Mouse (Mus musculus): ENCODE data around the gene Pax3. TPM values are rescaled to one million over a fixed set of nuclear protein-coding genes. Genes with fewer than 3 reads are reported as not detected.

The Pax3 gene
- polyA plus RNA-seq, 1 experiment: 0.37 TPM

- H3K27me3 ChIP-seq (ENCODE audit: control insufficient read depth, insufficient read depth, low read length): peaks cover 2% of the 10 kb centered on the region
- H3K4me1 ChIP-seq (ENCODE audit: control insufficient read depth, insufficient read depth, low read length): peaks cover 6% of the 10 kb centered on the region
- TF ChIP-seq POLR2A (IDR thresholded peaks at IDR 0.05; ENCODE audit: control insufficient read depth, low read depth, low read length) (no peak), CTCF (IDR thresholded peaks at IDR 0.05; ENCODE audit: control insufficient read depth, insufficient read depth, insufficient replicate concordance, low read depth, low read length) (no peak)
- H3K27ac ChIP-seq (ENCODE audit: control insufficient read depth, insufficient read depth, low read depth, low read length): no peak overlapping the region
- H3K4me3 ChIP-seq (ENCODE audit: control insufficient read depth, low read depth, low read length): no peak overlapping the region
- no peaks in the 10 kb centered on the region for H3K36me3 ChIP-seq (ENCODE audit: control insufficient read depth, insufficient read depth, low read length)
Measured at GRCm38 (mm10) chr1:78204341-78204740, 7.4 kb upstream of the Pax3 start.

GRCm38 (mm10) chr1:78203622-78204211 lies 6.8 kb upstream of the Pax3 start:
- Histone ChIP-seq H3K27me3 (ENCODE audit: control insufficient read depth, insufficient read depth, low read length) (peaks cover 2% of the 10 kb centered on the region), H3K4me1 (ENCODE audit: control insufficient read depth, insufficient read depth, low read length) (peaks cover 6% of the 10 kb centered on the region), H3K27ac (ENCODE audit: control insufficient read depth, insufficient read depth, low read depth, low read length) (no peak overlapping the region), H3K4me3 (ENCODE audit: control insufficient read depth, low read depth, low read length) (no peak overlapping the region), H3K36me3 (ENCODE audit: control insufficient read depth, insufficient read depth, low read length) (no peaks in the 10 kb centered on the region)
- TF ChIP-seq CTCF (IDR thresholded peaks at IDR 0.05; ENCODE audit: control insufficient read depth, insufficient read depth, insufficient replicate concordance, low read depth, low read length) (no peak), POLR2A (IDR thresholded peaks at IDR 0.05; ENCODE audit: control insufficient read depth, low read depth, low read length) (no peak)

GRCm38 (mm10) chr1:78203086-78203614 lies 6.2 kb upstream of the Pax3 start:
- Histone ChIP-seq H3K36me3 (ENCODE audit: control insufficient read depth, insufficient read depth, low read length) (no peaks in the 10 kb centered on the region), H3K4me1 (ENCODE audit: control insufficient read depth, insufficient read depth, low read length) (peaks cover 6% of the 10 kb centered on the region), H3K27ac (ENCODE audit: control insufficient read depth, insufficient read depth, low read depth, low read length) (no peak overlapping the region), H3K4me3 (ENCODE audit: control insufficient read depth, low read depth, low read length) (no peak overlapping the region), H3K27me3 (ENCODE audit: control insufficient read depth, insufficient read depth, low read length) (peaks cover 2% of the 10 kb centered on the region)
- TF ChIP-seq CTCF (IDR thresholded peaks at IDR 0.05; ENCODE audit: control insufficient read depth, insufficient read depth, insufficient replicate concordance, low read depth, low read length): no peak
- no peak for TF ChIP-seq POLR2A (IDR thresholded peaks at IDR 0.05; ENCODE audit: control insufficient read depth, low read depth, low read length)

- H3K4me3 ChIP-seq (ENCODE audit: control insufficient read depth, low read depth, low read length): no peak overlapping the region
Measured at GRCm38 (mm10) chr1:78202466-78203085, 5.6 kb upstream of the Pax3 start.

GRCm38 (mm10) chr1:78201251-78202010 lies 4.5 kb upstream of the Pax3 start:
- H3K4me3 ChIP-seq (ENCODE audit: control insufficient read depth, low read depth, low read length): no peak overlapping the region
- H3K27me3 ChIP-seq (ENCODE audit: control insufficient read depth, insufficient read depth, low read length): peaks cover 9% of the 10 kb centered on the region
- TF ChIP-seq POLR2A (IDR thresholded peaks at IDR 0.05; ENCODE audit: control insufficient read depth, low read depth, low read length) (no peak), CTCF (IDR thresholded peaks at IDR 0.05; ENCODE audit: control insufficient read depth, insufficient read depth, insufficient replicate concordance, low read depth, low read length) (no peak)
- H3K4me1 ChIP-seq (ENCODE audit: control insufficient read depth, insufficient read depth, low read length): peaks cover 10% of the 10 kb centered on the region
- no peak overlapping the region for H3K27ac ChIP-seq (ENCODE audit: control insufficient read depth, insufficient read depth, low read depth, low read length)
- no peaks in the 10 kb centered on the region for H3K36me3 ChIP-seq (ENCODE audit: control insufficient read depth, insufficient read depth, low read length)

More at GRCm38 (mm10) chr1:78202466-78203085, 5.6 kb upstream of the Pax3 start:
- Histone ChIP-seq H3K27me3 (ENCODE audit: control insufficient read depth, insufficient read depth, low read length) (peaks cover 2% of the 10 kb centered on the region), H3K36me3 (ENCODE audit: control insufficient read depth, insufficient read depth, low read length) (no peaks in the 10 kb centered on the region), H3K4me1 (ENCODE audit: control insufficient read depth, insufficient read depth, low read length) (peaks cover 6% of the 10 kb centered on the region), H3K27ac (ENCODE audit: control insufficient read depth, insufficient read depth, low read depth, low read length) (no peak overlapping the region)
- no peak for TF ChIP-seq POLR2A (IDR thresholded peaks at IDR 0.05; ENCODE audit: control insufficient read depth, low read depth, low read length)

- H3K4me3 ChIP-seq (ENCODE audit: control insufficient read depth, low read depth, low read length): no peak overlapping the region
- no peak overlapping the region for H3K27ac ChIP-seq (ENCODE audit: control insufficient read depth, insufficient read depth, low read depth, low read length)
- no peaks in the 10 kb centered on the region for H3K36me3 ChIP-seq (ENCODE audit: control insufficient read depth, insufficient read depth, low read length)
- TF ChIP-seq POLR2A (IDR thresholded peaks at IDR 0.05; ENCODE audit: control insufficient read depth, low read depth, low read length): no peak
- no peak for TF ChIP-seq CTCF (IDR thresholded peaks at IDR 0.05; ENCODE audit: control insufficient read depth, insufficient read depth, insufficient replicate concordance, low read depth, low read length)
- peaks cover 11% of the 10 kb centered on the region for H3K27me3 ChIP-seq (ENCODE audit: control insufficient read depth, insufficient read depth, low read length)
- H3K4me1 ChIP-seq (ENCODE audit: control insufficient read depth, insufficient read depth, low read length): peaks cover 11% of the 10 kb centered on the region
Measured at GRCm38 (mm10) chr1:78200191-78200590, 3.3 kb upstream of the Pax3 start.

- H3K4me1 ChIP-seq (ENCODE audit: control insufficient read depth, insufficient read depth, low read length): peaks cover 13% of the 10 kb centered on the region
Measured at GRCm38 (mm10) chr1:78199221-78199620, 2.3 kb upstream of the Pax3 start.

More at GRCm38 (mm10) chr1:78199221-78199620, 2.3 kb upstream of the Pax3 start:
- Histone ChIP-seq H3K27ac (ENCODE audit: control insufficient read depth, insufficient read depth, low read depth, low read length) (no peak overlapping the region), H3K27me3 (ENCODE audit: control insufficient read depth, insufficient read depth, low read length) (peaks cover 12% of the 10 kb centered on the region), H3K36me3 (ENCODE audit: control insufficient read depth, insufficient read depth, low read length) (no peaks in the 10 kb centered on the region), H3K4me3 (ENCODE audit: control insufficient read depth, low read depth, low read length) (no peak overlapping the region)
- TF ChIP-seq POLR2A (IDR thresholded peaks at IDR 0.05; ENCODE audit: control insufficient read depth, low read depth, low read length): no peak
- TF ChIP-seq CTCF (IDR thresholded peaks at IDR 0.05; ENCODE audit: control insufficient read depth, insufficient read depth, insufficient replicate concordance, low read depth, low read length): no peak

Data from testis, adult 2 months (tissue).